Mouse (Mus musculus) hindbrain, embryonic 13.5 days (tissue): ENCODE measurements around the gene Smpx. TPM values are rescaled to one million over a fixed set of nuclear protein-coding genes. Genes with fewer than 3 reads are reported as not detected.

ENCODE experiments used
- ATAC-seq: fragments of 200-750 bp; cut with Nextera tagmentation; 2 replicates; pipeline ENCODE4 v1.8.0; 2017; ENCODE audit warnings: moderate TSS enrichment; ENCODE audit not compliant: low FRiP score
- H3K27ac ChIP-seq: fragments of 300-500 bp; sonication (generic); 2 replicates; pipeline ENCODE4 v1.5.1; 2015; ENCODE audit warnings: inconsistent platforms, mild to moderate bottlenecking, moderate library complexity
- H3K27me3 ChIP-seq: fragments of 300-500 bp; sonication (generic); 2 replicates; pipeline ENCODE4 v1.6.1; 2015; ENCODE audit warnings: mild to moderate bottlenecking, inconsistent platforms
- H3K36me3 ChIP-seq: fragments of 300-500 bp; sonication (generic); 2 replicates; pipeline ENCODE4 v1.6.1; 2015; ENCODE audit warnings: mild to moderate bottlenecking, inconsistent platforms
- H3K4me1 ChIP-seq: fragments of 300-500 bp; sonication (generic); replicated peaks from 2 replicates; pipeline ENCODE4 v1.6.1; 2015; ENCODE audit warnings: inconsistent platforms
- H3K4me2 ChIP-seq: fragments of 300-500 bp; sonication (generic); 2 replicates; pipeline ENCODE4 v1.6.1; 2015; ENCODE audit warnings: inconsistent platforms, mild to moderate bottlenecking, moderate library complexity
- H3K4me3 ChIP-seq: fragments of 300-500 bp; sonication (generic); 2 replicates; pipeline ENCODE4 v1.5.1; 2015; ENCODE audit warnings: mild to moderate bottlenecking, inconsistent platforms
- H3K9ac ChIP-seq: fragments of 300-500 bp; sonication (generic); 2 replicates; pipeline ENCODE4 v1.6.1; 2015; ENCODE audit warnings: mild to moderate bottlenecking, inconsistent platforms
- H3K9me3 ChIP-seq: fragments of 300-500 bp; sonication (generic); 2 replicates; pipeline ENCODE4 v1.6.1; 2016; ENCODE audit warnings: inconsistent platforms
- WGBS: fragments of 180-500 bp; shearing (Covaris S2); methylation state at CpG from one replicate; pipeline ENCODE4 v1.1.7; 2015; 5-methylcytosine and 5-hydroxymethylcytosine counted together
- polyA plus RNA-seq: library from polyadenylated mRNA; unstranded; fragments of >200 nt; fragmentation: Nextera tagmentation; extraction: Ambion mirVana; gene quantifications from 2 replicates; pipeline ENCODE4 v1.2.1, GENCODE M21; 2015

Smpx gene
- 0.64 and 1.5 TPM in 2 replicates for polyA plus RNA-seq

- no peaks in the 10 kb centered on the region for H3K36me3 ChIP-seq
- H3K4me3 ChIP-seq: no peak within 1 kb of the TSS
- no peaks in the 10 kb centered on the region for H3K4me1 ChIP-seq
- no peak for ATAC-seq
- H3K9ac ChIP-seq: no peak within 1 kb of the TSS
- no peak within 1 kb of the TSS for H3K4me2 ChIP-seq
- no peaks in the 10 kb centered on the region for H3K9me3 ChIP-seq
- no peaks in the 10 kb centered on the region for H3K27me3 ChIP-seq
- H3K27ac ChIP-seq: no peak within 1 kb of the TSS
- WGBS: 77% methylated on average over 8 of the region's 8 CpGs
Observed at GRCm38 (mm10) chrX:157698862-157699261, at the start of gene Smpx. Smpx (plus strand) TSS chrX:157698910.

GRCm38 (mm10) chrX:157655047-157655446, 43.7 kb upstream of the Smpx start:
- H3K4me1 ChIP-seq: no peaks in the 10 kb centered on the region
- no peak overlapping the region for H3K9ac ChIP-seq
- H3K27me3 ChIP-seq: no peaks in the 10 kb centered on the region
- ATAC-seq: no peak
- H3K9me3 ChIP-seq: no peaks in the 10 kb centered on the region
- H3K36me3 ChIP-seq: no peaks in the 10 kb centered on the region
- no peak overlapping the region for H3K4me2 ChIP-seq
- no peak overlapping the region for H3K4me3 ChIP-seq
- no peak overlapping the region for H3K27ac ChIP-seq

- H3K27ac ChIP-seq: no peak overlapping the region
Observed at GRCm38 (mm10) chrX:157657356-157657755, 41.4 kb upstream of the Smpx start.

GRCm38 (mm10) chrX:157671820-157672219, 26.9 kb upstream of the Smpx start:
- Histone ChIP-seq H3K4me1 (no peaks in the 10 kb centered on the region), H3K4me2 (no peak overlapping the region), H3K27me3 (no peaks in the 10 kb centered on the region), H3K9ac (no peak overlapping the region), H3K9me3 (no peaks in the 10 kb centered on the region), H3K27ac (no peak overlapping the region), H3K36me3 (no peaks in the 10 kb centered on the region), H3K4me3 (no peak overlapping the region)
- 78% methylated on average over 2 of the region's 2 CpGs for WGBS
- ATAC-seq: no peak

More at GRCm38 (mm10) chrX:157657356-157657755, 41.4 kb upstream of the Smpx start:
- no peaks in the 10 kb centered on the region for H3K27me3 ChIP-seq
- H3K36me3 ChIP-seq: no peaks in the 10 kb centered on the region
- H3K4me2 ChIP-seq: no peak overlapping the region
- no peak overlapping the region for H3K4me3 ChIP-seq
- no peaks in the 10 kb centered on the region for H3K9me3 ChIP-seq
- ATAC-seq: no peak
- H3K4me1 ChIP-seq: no peaks in the 10 kb centered on the region
- H3K9ac ChIP-seq: no peak overlapping the region

GRCm38 (mm10) chrX:157674667-157675350, 23.9 kb upstream of the Smpx start:
- H3K9me3 ChIP-seq: no peaks in the 10 kb centered on the region
- no peak overlapping the region for H3K9ac ChIP-seq
- no peak overlapping the region for H3K4me2 ChIP-seq
- 74% methylated on average over 3 of the region's 3 CpGs for WGBS
- H3K36me3 ChIP-seq: no peaks in the 10 kb centered on the region
- H3K27ac ChIP-seq: no peak overlapping the region
- no peaks in the 10 kb centered on the region for H3K27me3 ChIP-seq
- no peak for ATAC-seq
- no peaks in the 10 kb centered on the region for H3K4me1 ChIP-seq
- no peak overlapping the region for H3K4me3 ChIP-seq

- Histone ChIP-seq H3K4me3 (no peak overlapping the region), H3K4me2 (no peak overlapping the region), H3K9ac (no peak overlapping the region), H3K9me3 (no peaks in the 10 kb centered on the region), H3K27me3 (no peaks in the 10 kb centered on the region), H3K27ac (no peak overlapping the region), H3K4me1 (no peaks in the 10 kb centered on the region), H3K36me3 (no peaks in the 10 kb centered on the region)
- ATAC-seq: no peak
- WGBS: 69% methylated on average over 4 of the region's 4 CpGs
Observed at GRCm38 (mm10) chrX:157691186-157691585, 7.5 kb upstream of the Smpx start.

- Histone ChIP-seq H3K36me3 (no peaks in the 10 kb centered on the region), H3K9me3 (no peaks in the 10 kb centered on the region), H3K9ac (no peak overlapping the region), H3K27me3 (no peaks in the 10 kb centered on the region), H3K4me1 (no peaks in the 10 kb centered on the region), H3K27ac (no peak overlapping the region), H3K4me2 (no peak overlapping the region), H3K4me3 (no peak overlapping the region)
- WGBS: 75% methylated on average over 5 of the region's 5 CpGs
- no peak for ATAC-seq
Observed at GRCm38 (mm10) chrX:157697591-157698135, 1.0 kb upstream of the Smpx start.

- Histone ChIP-seq H3K27me3 (no peaks in the 10 kb centered on the region), H3K4me2 (no peak overlapping the region), H3K9ac (no peak overlapping the region), H3K9me3 (no peaks in the 10 kb centered on the region), H3K36me3 (no peaks in the 10 kb centered on the region), H3K4me1 (no peaks in the 10 kb centered on the region), H3K4me3 (no peak overlapping the region), H3K27ac (no peak overlapping the region)
- 81% methylated on average over 2 of the region's 2 CpGs for WGBS
- ATAC-seq: no peak
Observed at GRCm38 (mm10) chrX:157707236-157707635, 8.5 kb downstream of the Smpx start.

GRCm38 (mm10) chrX:157708616-157709280, 10.0 kb downstream of the Smpx start:
- Histone ChIP-seq H3K4me2 (no peak overlapping the region), H3K27me3 (no peaks in the 10 kb centered on the region), H3K27ac (no peak overlapping the region), H3K36me3 (no peaks in the 10 kb centered on the region), H3K4me3 (no peak overlapping the region), H3K4me1 (no peaks in the 10 kb centered on the region), H3K9ac (no peak overlapping the region), H3K9me3 (no peaks in the 10 kb centered on the region)
- ATAC-seq: no peak
- WGBS: 79% methylated on average over 4 of the region's 4 CpGs

GRCm38 (mm10) chrX:157719907-157720306, 21.2 kb downstream of the Smpx start:
- Histone ChIP-seq H3K27me3 (no peaks in the 10 kb centered on the region), H3K9me3 (no peaks in the 10 kb centered on the region), H3K4me1 (no peaks in the 10 kb centered on the region), H3K27ac (no peak overlapping the region), H3K4me2 (no peak overlapping the region), H3K4me3 (no peak overlapping the region), H3K36me3 (no peaks in the 10 kb centered on the region), H3K9ac (no peak overlapping the region)
- ATAC-seq: no peak
- 68% methylated on average over 3 of the region's 3 CpGs for WGBS

- Histone ChIP-seq H3K4me2 (no peak overlapping the region), H3K4me3 (no peak overlapping the region), H3K27ac (no peak overlapping the region), H3K4me1 (peaks cover 4% of the 10 kb centered on the region; the same call in 1 of the 2 replicates), H3K36me3 (no peaks in the 10 kb centered on the region), H3K9me3 (no peaks in the 10 kb centered on the region), H3K9ac (no peak overlapping the region), H3K27me3 (0 out of 2 replicates have a peak, but pooled peaks cover 4% of the 10 kb centered on the region)
- no peak for ATAC-seq
- WGBS: 31% methylated on average over 7 of the region's 7 CpGs
Observed at GRCm38 (mm10) chrX:157730622-157731341, 32.1 kb downstream of the Smpx start.

GRCm38 (mm10) chrX:157731658-157732314, 33.1 kb downstream of the Smpx start:
- no peak overlapping the region for H3K27ac ChIP-seq
- H3K9ac ChIP-seq: no peak overlapping the region
- no peaks in the 10 kb centered on the region for H3K9me3 ChIP-seq
- H3K4me2 ChIP-seq: no peak overlapping the region
- H3K36me3 ChIP-seq: no peaks in the 10 kb centered on the region
- 0 out of 2 replicates have a peak, but pooled peaks cover 4% of the 10 kb centered on the region for H3K27me3 ChIP-seq
- peak; percentile 74; the same call in 1 of the 2 replicates for ATAC-seq
- H3K4me1 ChIP-seq: peaks cover 4% of the 10 kb centered on the region; the same call in 1 of the 2 replicates
- no peak overlapping the region for H3K4me3 ChIP-seq
- 34% methylated on average over 9 of the region's 9 CpGs for WGBS
